Mouse (Mus musculus) frontal cortex, postnatal 10 days (tissue): ENCODE results near the gene Tmem176a.
"Not testable (repeated sequence)": the region's sequence is repeated elsewhere in the genome, so short reads cannot be mapped to it uniquely, and the experiment has no call there.

Experiments
- DNase-seq, 2 experiments: peaks; one replicate each; pipeline ENCODE4 v3.0.0; 2022; ENCODE audit warnings: low spot score in 2 of 2, mixed read lengths in 1 of 2

Tmem176a gene

GRCm38 (mm10) chr6:48840371-48840969, at the start of gene Tmem176a:
Gene Tmem176a (plus strand): TSS chr6:48840919.
- DNase-seq, result peak in 1 of 2 experiments; percentile 22

- no peak for DNase-seq
Measured at GRCm38 (mm10) chr6:48801897-48802296, 38.8 kb upstream of the Tmem176a start.

GRCm38 (mm10) chr6:48803406-48804051, 37.2 kb upstream of the Tmem176a start:
- no peak for DNase-seq

- no peak for DNase-seq
Measured at GRCm38 (mm10) chr6:48804346-48804745, 36.4 kb upstream of the Tmem176a start.

GRCm38 (mm10) chr6:48806746-48807145, 34.0 kb upstream of the Tmem176a start:
- no peak for DNase-seq

- DNase-seq, result no peak
Measured at GRCm38 (mm10) chr6:48809494-48810219, 31.1 kb upstream of the Tmem176a start.

GRCm38 (mm10) chr6:48815013-48815412, 25.7 kb upstream of the Tmem176a start:
- DNase-seq, result no peak

- peak in 1 of 2 experiments; percentile 53 for DNase-seq
Measured at GRCm38 (mm10) chr6:48817815-48818214, 22.9 kb upstream of the Tmem176a start.

- not testable (repeated sequence) for DNase-seq
Measured at GRCm38 (mm10) chr6:48821991-48822785, 18.5 kb upstream of the Tmem176a start.

- no peak for DNase-seq
Measured at GRCm38 (mm10) chr6:48825016-48825415, 15.7 kb upstream of the Tmem176a start.

GRCm38 (mm10) chr6:48828976-48829375, 11.7 kb upstream of the Tmem176a start:
- no peak for DNase-seq

- DNase-seq, result no peak
Measured at GRCm38 (mm10) chr6:48829651-48830050, 11.1 kb upstream of the Tmem176a start.

GRCm38 (mm10) chr6:48830241-48830640, 10.5 kb upstream of the Tmem176a start:
- no peak for DNase-seq

- DNase-seq, result no peak
Measured at GRCm38 (mm10) chr6:48831141-48831540, 9.6 kb upstream of the Tmem176a start.

- no peak for DNase-seq
Measured at GRCm38 (mm10) chr6:48832426-48832825, 8.3 kb upstream of the Tmem176a start.

- no peak for DNase-seq
Measured at GRCm38 (mm10) chr6:48833515-48833914, 7.2 kb upstream of the Tmem176a start.

- DNase-seq, result no peak
Measured at GRCm38 (mm10) chr6:48835241-48835640, 5.5 kb upstream of the Tmem176a start.

GRCm38 (mm10) chr6:48836146-48836545, 4.6 kb upstream of the Tmem176a start:
- no peak for DNase-seq

- no peak for DNase-seq
Measured at GRCm38 (mm10) chr6:48837516-48837915, 3.2 kb upstream of the Tmem176a start.

- DNase-seq, result no peak
Measured at GRCm38 (mm10) chr6:48838321-48839080, 2.2 kb upstream of the Tmem176a start.

- peak; percentile 84 for DNase-seq
Measured at GRCm38 (mm10) chr6:48840973-48841625, 380 bp downstream of the Tmem176a start, which contains the start of gene Tmem176b. Gene Tmem176b (minus strand): TSS chr6:48841496.
